12 mouse cellular contexts compared by ENCODE assay signal in the genomic region with DNA sequence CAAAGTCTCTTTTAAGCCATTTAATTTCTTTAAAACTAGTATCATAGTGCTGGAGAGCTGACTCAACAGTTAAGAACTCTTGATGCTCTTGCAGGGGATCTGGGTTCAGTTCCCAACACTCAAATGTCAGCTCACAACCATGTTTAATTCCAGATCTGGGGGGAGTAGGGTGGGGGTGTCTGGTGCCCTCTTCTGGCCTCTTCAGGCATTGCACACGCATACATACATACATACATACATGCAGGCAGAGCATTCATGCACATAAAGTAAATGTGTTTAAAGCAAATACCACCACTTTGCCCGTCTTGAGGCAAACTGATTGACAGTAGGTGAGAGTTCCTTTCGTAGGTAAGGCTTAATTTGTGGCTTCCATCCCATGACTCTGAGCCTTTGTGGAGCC. TPM values are rescaled to one million over a fixed set of nuclear protein-coding genes. Genes with fewer than 3 reads are reported as not detected.
DNase-seq lines count a peak whose midpoint lies in the region; ATAC-seq and TF ChIP-seq lines count a peak whose summit lies in the region.
"Had no signal": no experiment of that assay in that cellular context is flagged by ENCODE, and none has a peak within 500 bp of the region (broad histone marks: within the 10 kb centered on the region; RNA-seq: fewer than 3 reads in every experiment).

No protein-coding gene starts in this region.

- no peak overlapping the region for H3K4me3 ChIP-seq in intestine, postnatal 0 days (ENCODE audit: low read depth, low read length)
- no peak overlapping the region for H3K4me3 ChIP-seq in intestine, embryonic 15.5 days (replicated peaks)
- no peak overlapping the region for H3K4me3 ChIP-seq in MEL (ENCODE audit: control insufficient read depth in 1 of 2, insufficient read depth in 1 of 2, low read depth in 2 of 2, low read length in 2 of 2)
- no peak overlapping the region for H3K4me3 ChIP-seq in thymus, adult 2 months (ENCODE audit: control insufficient read depth, insufficient read depth, low read length)

- H3K27me3 ChIP-seq in intestine, postnatal 0 days (replicated peaks; ENCODE audit: control insufficient read depth, insufficient read depth, low read length): no peaks in the 10 kb centered on the region
- no peaks in the 10 kb centered on the region for H3K27me3 ChIP-seq in intestine, embryonic 15.5 days (replicated peaks)
- H3K27me3 ChIP-seq in MEL (ENCODE audit: control insufficient read depth in 1 of 2, insufficient read depth in 2 of 2, low read length in 2 of 2): peaks cover 0 to 2% of the 10 kb centered on the region in 2 experiments; a peak in 1 of 4 replicates
- no peaks in the 10 kb centered on the region for H3K27me3 ChIP-seq in thymus, adult 2 months (ENCODE audit: control insufficient read depth, insufficient read depth, low read length)

- no peaks in the 10 kb centered on the region for H3K79me2 ChIP-seq in MEL (ENCODE audit: control insufficient read depth, insufficient read depth, low read length, poor library complexity)

- peak; percentile 31 for DNase-seq in retina, embryonic 14.5 days (ENCODE audit: low spot score)
- DNase-seq in retina, postnatal 1 day: no peak
- DNase-seq in MEL (ENCODE audit: low read depth, low spot score): peak; percentile 50
- peak; percentile 31 for DNase-seq in naive thymus-derived CD4-positive, alpha-beta T cell, adult 2 months (ENCODE audit: low read depth)
- no peak for DNase-seq in kidney, postnatal 14 days
- DNase-seq in thymus, adult 2 months: no peak
- DNase-seq: adrenal gland, postnatal 36 days; left cerebral cortex, postnatal 4 days had no signal

- H3K4me2 ChIP-seq in intestine, postnatal 0 days (replicated peaks; ENCODE audit: low read depth): no peak overlapping the region
- no peak overlapping the region for H3K4me2 ChIP-seq in intestine, embryonic 15.5 days (replicated peaks)

- no peak for TF ChIP-seq EP300 in MEL (IDR thresholded peaks at IDR 0.05; ENCODE audit: low read depth in 1 of 2, low read length in 2 of 2)

- TF ChIP-seq CTCF in intestine, postnatal 0 days (IDR thresholded peaks at IDR 0.05; ENCODE audit: low read depth): peak; percentile 74
- TF ChIP-seq CTCF in MEL (IDR thresholded peaks at IDR 0.05 in 2 of 3, conservative IDR thresholded peaks at IDR 0.05 in 1 of 3; ENCODE audit: control insufficient read depth in 1 of 3, insufficient read depth in 1 of 3, low read depth in 2 of 3, low read length in 3 of 3, poor library complexity in 1 of 3, severe bottlenecking in 1 of 3): peak; percentile 62 to 86 (median 73)
- TF ChIP-seq CTCF in thymus, adult 2 months (IDR thresholded peaks at IDR 0.05; ENCODE audit: borderline replicate concordance, control insufficient read depth, extremely low read depth, insufficient read depth, low read length, poor library complexity): no peak

- peak; percentile 45 for TF ChIP-seq RAD21 in MEL (IDR thresholded peaks at IDR 0.05; ENCODE audit: low read depth, low read length)

- no peaks in the 10 kb centered on the region for H3K4me1 ChIP-seq in intestine, postnatal 0 days (replicated peaks; ENCODE audit: control insufficient read depth, insufficient read depth, low read length)
- H3K4me1 ChIP-seq in intestine, embryonic 15.5 days (replicated peaks): no peaks in the 10 kb centered on the region
- no peaks in the 10 kb centered on the region for H3K4me1 ChIP-seq in MEL (ENCODE audit: control insufficient read depth in 1 of 2, insufficient read depth in 2 of 2, low read length in 2 of 2)
- H3K4me1 ChIP-seq in thymus, adult 2 months (replicated peaks; ENCODE audit: control insufficient read depth, insufficient read depth, low read length): no peaks in the 10 kb centered on the region

- 94% methylated on average over 3 of the region's 3 CpGs for WGBS in intestine, postnatal 0 days
- WGBS in intestine, embryonic 15.5 days: 91% methylated on average over 3 of the region's 3 CpGs
- WGBS in thymus, adult 2 months: 88% methylated on average over 3 of the region's 3 CpGs

- H3K36me3 ChIP-seq in intestine, postnatal 0 days (ENCODE audit: control insufficient read depth, insufficient read depth): peaks cover 90% of the 10 kb centered on the region
- peaks cover 59% of the 10 kb centered on the region for H3K36me3 ChIP-seq in intestine, embryonic 15.5 days
- H3K36me3 ChIP-seq in MEL (ENCODE audit: control insufficient read depth in 1 of 2, insufficient read depth in 2 of 2, low read length in 2 of 2): no peaks in the 10 kb centered on the region
- no peaks in the 10 kb centered on the region for H3K36me3 ChIP-seq in thymus, adult 2 months (ENCODE audit: control insufficient read depth, insufficient read depth, low read length)

- H3K9me3 ChIP-seq in intestine, postnatal 0 days (ENCODE audit: control insufficient read depth): no peaks in the 10 kb centered on the region
- H3K9me3 ChIP-seq in intestine, embryonic 15.5 days: no peaks in the 10 kb centered on the region
- H3K9me3 ChIP-seq in MEL (replicated peaks; ENCODE audit: insufficient read depth, low read length): no peaks in the 10 kb centered on the region

- no peak for TF ChIP-seq POLR2A in MEL (IDR thresholded peaks at IDR 0.05; ENCODE audit: control insufficient read depth in 1 of 2, insufficient read depth in 1 of 2, low read depth in 1 of 2, low read length in 2 of 2, poor library complexity in 1 of 2)
- TF ChIP-seq POLR2A in thymus, adult 2 months (IDR thresholded peaks at IDR 0.05; ENCODE audit: control insufficient read depth, extremely low read depth, insufficient read depth, low read length, poor library complexity): no peak

- ATAC-seq in intestine, postnatal 0 days: no peak
- ATAC-seq in intestine, embryonic 15.5 days: no peak
- ATAC-seq: inflammation-experienced regulatory T-cells, adult 6 months had no signal

- H3K9ac ChIP-seq in intestine, postnatal 0 days (ENCODE audit: low read depth, low read length): no peak overlapping the region
- no peak overlapping the region for H3K9ac ChIP-seq in intestine, embryonic 15.5 days
- H3K9ac ChIP-seq in MEL (ENCODE audit: control insufficient read depth, low read depth, low read length, poor library complexity, severe bottlenecking): no peak overlapping the region

- H3K27ac ChIP-seq in intestine, postnatal 0 days (ENCODE audit: low read depth, low read length): no peak overlapping the region
- H3K27ac ChIP-seq in intestine, embryonic 15.5 days: no peak overlapping the region
- H3K27ac ChIP-seq in MEL (ENCODE audit: control insufficient read depth, low read depth, low read length): no peak overlapping the region
- H3K27ac ChIP-seq in thymus, adult 2 months (ENCODE audit: control insufficient read depth, insufficient read depth, low read length): no peak overlapping the region
- H3K27ac ChIP-seq: macrophage had no signal

TF ChIP-seq in MEL, 35 proteins besides CTCF, POLR2A, EP300 and RAD21:
- TF ChIP-seq SMC3 (IDR thresholded peaks at IDR 0.05; ENCODE audit: low read depth, low read length) (peak; percentile 60), NRF1 (IDR thresholded peaks at IDR 0.05; ENCODE audit: insufficient read depth, low read depth, low read length, poor library complexity, severe bottlenecking) (no peak), TBP (IDR thresholded peaks at IDR 0.05; ENCODE audit: low read depth, low read length) (no peak), JUND (IDR thresholded peaks at IDR 0.05; ENCODE audit: low read depth, low read length) (no peak), ZC3H11A (IDR thresholded peaks at IDR 0.05; ENCODE audit: low read depth, low read length) (peak; percentile 22; the same call in 1 of the 2 replicates), HCFC1 (IDR thresholded peaks at IDR 0.05; ENCODE audit: low read depth, low read length) (no peak)

RNA-seq across cellular contexts. Expression of gene Wdr4, which starts 52.9 kb away (rescaled TPM):
- 11.7 and 12.5 TPM in 2 replicates for polyA plus RNA-seq in intestine, postnatal 0 days (2015; fragmentation: Nextera tagmentation; extraction: Ambion mirVana)
- polyA plus RNA-seq in intestine, embryonic 15.5 days (2015; fragmentation: Nextera tagmentation; extraction: Ambion mirVana): 45.3 and 47.0 TPM in 2 replicates
- 104 and 118 TPM in 2 replicates for total RNA-seq in MEL (2012; rRNA removed)
- polyA plus RNA-seq in MEL (2012; ENCODE audit: insufficient read depth in 1 of 2, insufficient read length in 2 of 2, low read depth in 1 of 2, low replicate concordance in 2 of 2, missing spikeins in 1 of 2): 100 to 1,000 TPM in 1 of 2 experiments, not detected in 1; 109 TPM
- 36.5 and 39.1 TPM in 2 replicates for polyA plus RNA-seq in thymus, adult 2 months (2012; rRNA removed)

RNA-seq across cellular contexts. Expression of gene Ndufv3, which starts 53.1 kb away (rescaled TPM):
- 534 and 558 TPM in 2 replicates for polyA plus RNA-seq in intestine, postnatal 0 days (2015; fragmentation: Nextera tagmentation; extraction: Ambion mirVana)
- 404 and 457 TPM in 2 replicates for polyA plus RNA-seq in intestine, embryonic 15.5 days (2015; fragmentation: Nextera tagmentation; extraction: Ambion mirVana)
- 189 and 198 TPM in 2 replicates for total RNA-seq in MEL (2012; rRNA removed)
- polyA plus RNA-seq in MEL (2012; ENCODE audit: insufficient read depth in 1 of 2, insufficient read length in 2 of 2, low read depth in 1 of 2, low replicate concordance in 2 of 2, missing spikeins in 1 of 2): 1,000 to 10,000 TPM in 1 of 2 experiments, 100 to 1,000 TPM in 1; 158 to 1,046 TPM
- 122 and 128 TPM in 2 replicates for polyA plus RNA-seq in thymus, adult 2 months (2012; rRNA removed)

Comparison
In these comparisons a context has a peak if more than half of its experiments do, and no peak if none do; other contexts are left out.
1. DNase-seq: peak in retina, embryonic 14.5 days (single experiment), MEL (single experiment) and naive thymus-derived CD4-positive, alpha-beta T cell, adult 2 months (single experiment); none in retina, postnatal 1 day (single experiment), kidney, postnatal 14 days (single experiment) and thymus, adult 2 months (single experiment).